Mouse (Mus musculus) heart, embryonic 15.5 days (tissue): Measurements from ENCODE around the gene Naa20. TPM values are rescaled to one million over a fixed set of nuclear protein-coding genes. Genes with fewer than 3 reads are reported as not detected.
"Not testable (repeated sequence)": the region's sequence is repeated elsewhere in the genome, so short reads cannot be mapped to it uniquely, and the experiment has no call there.

Experiments used
- ATAC-seq: fragments of 200-750 bp; cut with Nextera tagmentation; replicated peaks from 2 replicates; pipeline ENCODE4 v1.8.0; 2017; ENCODE audit warnings: low read depth, moderate TSS enrichment; ENCODE audit not compliant: insufficient number of reproducible peaks, insufficient read depth, low FRiP score
- H3K27ac ChIP-seq: fragments of 300-500 bp; sonication (generic); 2 replicates; pipeline ENCODE4 v1.5.1; 2015; ENCODE audit warnings: mild to moderate bottlenecking, inconsistent platforms
- H3K27me3 ChIP-seq: fragments of 300-500 bp; sonication (generic); 2 replicates; pipeline ENCODE4 v1.6.1; 2015; ENCODE audit warnings: inconsistent platforms
- H3K36me3 ChIP-seq: fragments of 300-500 bp; sonication (generic); 2 replicates; pipeline ENCODE4 v1.6.1; 2015; ENCODE audit warnings: mild to moderate bottlenecking, inconsistent platforms
- H3K4me1 ChIP-seq: fragments of 300-500 bp; sonication (generic); replicated peaks from 2 replicates; pipeline ENCODE4 v1.6.1; 2015; ENCODE audit warnings: inconsistent platforms
- H3K4me2 ChIP-seq: fragments of 300-500 bp; sonication (generic); 2 replicates; pipeline ENCODE4 v1.6.1; 2015; ENCODE audit warnings: inconsistent platforms, mild to moderate bottlenecking, moderate library complexity
- H3K4me3 ChIP-seq: fragments of 300-500 bp; sonication (generic); 2 replicates; pipeline ENCODE4 v1.5.1; 2015; ENCODE audit warnings: mild to moderate bottlenecking, inconsistent platforms
- H3K9ac ChIP-seq: fragments of 300-500 bp; sonication (generic); 2 replicates; pipeline ENCODE4 v1.6.1; 2015; ENCODE audit warnings: mild to moderate bottlenecking, inconsistent platforms
- H3K9me3 ChIP-seq: fragments of 300-500 bp; sonication (generic); replicated peaks from 2 replicates; pipeline ENCODE4 v1.6.1; 2016; ENCODE audit warnings: inconsistent platforms
- WGBS: fragments of 180-500 bp; shearing (Covaris S2); methylation state at CpG from one replicate; pipeline ENCODE4 v1.1.7; 2015; ENCODE audit warnings: mixed read lengths; 5-methylcytosine and 5-hydroxymethylcytosine counted together
- polyA plus RNA-seq: library from polyadenylated mRNA; unstranded; fragments of >200 nt; fragmentation: Nextera tagmentation; extraction: Ambion mirVana; gene quantifications from 2 replicates; pipeline ENCODE4 v1.2.1, GENCODE M21; 2015

Naa20 gene
- polyA plus RNA-seq, 1 experiment from 2014 or later, result 180 TPM

- Histone ChIP-seq H3K4me2 (peak overlapping the region; percentile 40), H3K27ac (peak overlapping the region; percentile 90), H3K4me3 (0 out of 2 replicates have a peak overlapping the region, but pooled peaks have one; percentile 1), H3K36me3 (peaks cover 24% of the 10 kb centered on the region), H3K27me3 (no peaks in the 10 kb centered on the region), H3K4me1 (peaks cover 54% of the 10 kb centered on the region), H3K9ac (peak overlapping the region; percentile 12; the same call in 1 of the 2 replicates), H3K9me3 (no peaks in the 10 kb centered on the region)
- ATAC-seq, result peak; percentile 88
- WGBS, result 21% methylated on average over 14 of the region's 14 CpGs
These were observed 13.7 kb upstream of the Naa20 start for GRCm38 (mm10) chr2:145887937-145888765.

- ATAC-seq, result no peak
- H3K27me3 ChIP-seq, result no peaks in the 10 kb centered on the region
- H3K27ac ChIP-seq, result peak overlapping the region; percentile 90
- H3K4me1 ChIP-seq, result peaks cover 48% of the 10 kb centered on the region
- no peak overlapping the region for H3K9ac ChIP-seq
- WGBS, result 55% methylated on average over 6 of the region's 6 CpGs
- H3K9me3 ChIP-seq, result no peaks in the 10 kb centered on the region
- peaks cover 24% of the 10 kb centered on the region for H3K36me3 ChIP-seq
- no peak overlapping the region for H3K4me3 ChIP-seq
- peak overlapping the region; percentile 40 for H3K4me2 ChIP-seq
These were observed 13.0 kb upstream of the Naa20 start for GRCm38 (mm10) chr2:145888766-145889480.

- 79% methylated on average over 2 of the region's 2 CpGs for WGBS
- H3K4me1 ChIP-seq, result peaks cover 32% of the 10 kb centered on the region
- H3K4me2 ChIP-seq, result no peak overlapping the region
- no peak overlapping the region for H3K9ac ChIP-seq
- no peaks in the 10 kb centered on the region for H3K9me3 ChIP-seq
- no peak overlapping the region for H3K27ac ChIP-seq
- ATAC-seq, result no peak
- H3K4me3 ChIP-seq, result no peak overlapping the region
- peaks cover 15% of the 10 kb centered on the region for H3K36me3 ChIP-seq
- no peaks in the 10 kb centered on the region for H3K27me3 ChIP-seq
These were observed 11.3 kb upstream of the Naa20 start for GRCm38 (mm10) chr2:145890571-145890970.

- Histone ChIP-seq H3K4me3 (no peak overlapping the region), H3K27me3 (no peaks in the 10 kb centered on the region), H3K36me3 (no peaks in the 10 kb centered on the region), H3K9ac (no peak overlapping the region), H3K4me1 (peaks cover 10% of the 10 kb centered on the region), H3K9me3 (no peaks in the 10 kb centered on the region), H3K27ac (no peak overlapping the region), H3K4me2 (no peak overlapping the region)
- ATAC-seq, result no peak
- WGBS, result 97% methylated on average over 6 of the region's 6 CpGs
These were observed 8.1 kb upstream of the Naa20 start for GRCm38 (mm10) chr2:145893756-145894155.

- Histone ChIP-seq H3K4me1 (no peaks in the 10 kb centered on the region), H3K4me3 (no peak overlapping the region), H3K27ac (no peak overlapping the region), H3K4me2 (no peak overlapping the region), H3K9me3 (no peaks in the 10 kb centered on the region), H3K27me3 (no peaks in the 10 kb centered on the region), H3K9ac (no peak overlapping the region), H3K36me3 (no peaks in the 10 kb centered on the region)
- no peak for ATAC-seq
- 79% methylated on average over 9 of the region's 9 CpGs for WGBS
These were observed 3.8 kb upstream of the Naa20 start for GRCm38 (mm10) chr2:145898106-145898505.

- 65% methylated on average over 8 of the region's 8 CpGs for WGBS
- H3K9me3 ChIP-seq, result not testable (repeated sequence)
These were observed 1.6 kb upstream of the Naa20 start for GRCm38 (mm10) chr2:145900318-145900717.

GRCm38 (mm10) chr2:145903061-145903901, 1.4 kb downstream of the Naa20 start:
- Histone ChIP-seq H3K36me3 (no peaks in the 10 kb centered on the region), H3K27ac (peak overlapping the region; percentile 93), H3K9me3 (no peaks in the 10 kb centered on the region), H3K27me3 (no peaks in the 10 kb centered on the region), H3K4me2 (peak overlapping the region; percentile 63), H3K9ac (peak overlapping the region; percentile 95), H3K4me3 (peak overlapping the region; percentile 91), H3K4me1 (peaks cover 22% of the 10 kb centered on the region)
- WGBS, result under 1% methylated on average over 68 of the region's 68 CpGs
- ATAC-seq, result peak; percentile 93

More at GRCm38 (mm10) chr2:145900318-145900717, 1.6 kb upstream of the Naa20 start:
- H3K27ac ChIP-seq, H3K36me3 ChIP-seq, H3K27me3 ChIP-seq, ATAC-seq, H3K4me3 ChIP-seq, H3K4me2 ChIP-seq, H3K9ac ChIP-seq: not testable (repeated sequence)
- peaks cover 14% of the 10 kb centered on the region for H3K4me1 ChIP-seq

GRCm38 (mm10) chr2:145903983-145904616, 2.2 kb downstream of the Naa20 start:
- peak overlapping the region; percentile 93; the same call in 1 of the 2 replicates for H3K27ac ChIP-seq
- H3K4me1 ChIP-seq, result peaks cover 22% of the 10 kb centered on the region
- H3K4me2 ChIP-seq, result peak overlapping the region; percentile 63
- peak overlapping the region; percentile 91 for H3K4me3 ChIP-seq
- peak overlapping the region; percentile 95 for H3K9ac ChIP-seq
- no peak for ATAC-seq
- H3K36me3 ChIP-seq, result peaks cover 6% of the 10 kb centered on the region
- H3K9me3 ChIP-seq, result no peaks in the 10 kb centered on the region
- WGBS, result 24% methylated on average over 12 of the region's 12 CpGs
- no peaks in the 10 kb centered on the region for H3K27me3 ChIP-seq

- peaks cover 13% of the 10 kb centered on the region for H3K36me3 ChIP-seq
- WGBS, result 74% methylated on average over 6 of the region's 6 CpGs
- no peak for ATAC-seq
- H3K27ac ChIP-seq, result no peak overlapping the region
- no peak overlapping the region for H3K9ac ChIP-seq
- H3K4me3 ChIP-seq, result no peak overlapping the region
- 0 out of 2 replicates have a peak overlapping the region, but pooled peaks have one; percentile 63 for H3K4me2 ChIP-seq
- no peaks in the 10 kb centered on the region for H3K9me3 ChIP-seq
- H3K4me1 ChIP-seq, result peaks cover 22% of the 10 kb centered on the region
- H3K27me3 ChIP-seq, result no peaks in the 10 kb centered on the region
These were observed 3.3 kb downstream of the Naa20 start for GRCm38 (mm10) chr2:145905156-145905555.

GRCm38 (mm10) chr2:145905884-145906283, 4.0 kb downstream of the Naa20 start:
- H3K4me3 ChIP-seq, H3K9me3 ChIP-seq, ATAC-seq, H3K4me2 ChIP-seq, H3K27ac ChIP-seq, H3K9ac ChIP-seq, H3K27me3 ChIP-seq: not testable (repeated sequence)
- 44% methylated on average over 4 of the region's 4 CpGs for WGBS
- H3K36me3 ChIP-seq, result peaks cover 20% of the 10 kb centered on the region
- peaks cover 22% of the 10 kb centered on the region for H3K4me1 ChIP-seq
